Mouse (Mus musculus): ENCODE data around the gene Dock6. TPM values are rescaled to one million over a fixed set of nuclear protein-coding genes. Genes with fewer than 3 reads are reported as not detected.
"Not testable (repeated sequence)": the region's sequence is repeated elsewhere in the genome, so short reads cannot be mapped to it uniquely, and the experiment has no call there.

Dock6 gene
- total RNA-seq, 2 experiments from 2014 or later: 7.4 to 8.7 TPM

DNA sequence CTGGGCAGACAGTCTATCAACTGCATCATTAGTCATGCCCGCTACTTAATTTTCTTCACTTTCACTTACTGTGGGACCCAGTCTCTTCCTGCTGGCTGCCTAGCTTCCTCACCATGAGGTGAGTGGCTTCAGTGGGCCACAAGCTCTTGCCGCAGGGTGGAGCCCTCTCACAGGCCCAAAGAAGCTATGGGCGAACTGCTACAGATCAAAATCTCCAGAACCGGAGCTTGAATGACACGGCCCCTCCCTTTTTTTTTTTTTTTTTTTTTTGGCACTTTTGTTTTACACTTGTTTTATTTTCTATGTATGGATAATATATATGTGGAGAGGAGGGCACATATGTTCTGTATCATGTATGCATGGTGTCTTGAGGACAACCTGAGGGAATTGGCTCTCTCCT is 41.3 kb downstream of the Dock6 start:
- DNase-seq (ENCODE audit: low spot score): no peak

DNA sequence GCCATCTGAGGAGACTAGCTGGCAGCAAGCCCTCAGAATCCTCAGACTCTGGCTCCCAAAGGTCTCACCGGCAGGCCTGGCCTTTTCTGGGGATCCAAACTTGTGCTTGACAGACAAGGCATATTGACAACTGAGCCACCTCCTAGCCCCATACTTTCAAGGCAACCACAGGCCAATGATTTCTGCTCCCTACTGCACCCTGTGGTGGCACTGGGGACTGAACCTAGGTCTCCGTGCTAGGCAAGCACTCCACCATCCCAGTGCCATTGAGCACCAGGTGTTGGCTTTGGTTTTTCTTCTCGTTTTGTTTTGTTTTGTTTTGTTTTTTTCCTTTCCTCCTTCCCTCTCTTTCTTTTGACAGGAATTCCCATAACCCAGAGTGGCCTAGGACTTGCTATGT is 43.9 kb downstream of the Dock6 start:
- DNase-seq (ENCODE audit: low spot score): no peak

DNA sequence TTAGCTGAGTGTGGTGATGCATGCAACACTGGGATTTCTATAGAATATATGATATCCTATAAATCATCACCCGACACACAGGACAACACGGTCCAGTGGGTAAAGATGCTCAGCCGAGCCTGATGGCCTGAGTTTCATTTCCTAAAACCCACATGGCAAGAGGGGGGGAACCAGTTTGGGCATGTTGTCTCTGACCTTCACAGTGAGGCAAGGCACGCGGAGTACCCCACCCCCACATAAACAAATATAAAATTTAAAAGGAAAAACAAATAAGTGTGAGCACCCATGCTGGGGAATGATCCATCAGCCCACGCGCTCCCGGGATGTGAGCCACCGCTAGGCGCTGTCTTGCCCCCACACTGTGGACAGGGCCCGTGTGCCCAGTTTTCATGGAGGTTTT is 45.5 kb downstream of the Dock6 start:
- DNase-seq (ENCODE audit: low spot score): no peak

DNA sequence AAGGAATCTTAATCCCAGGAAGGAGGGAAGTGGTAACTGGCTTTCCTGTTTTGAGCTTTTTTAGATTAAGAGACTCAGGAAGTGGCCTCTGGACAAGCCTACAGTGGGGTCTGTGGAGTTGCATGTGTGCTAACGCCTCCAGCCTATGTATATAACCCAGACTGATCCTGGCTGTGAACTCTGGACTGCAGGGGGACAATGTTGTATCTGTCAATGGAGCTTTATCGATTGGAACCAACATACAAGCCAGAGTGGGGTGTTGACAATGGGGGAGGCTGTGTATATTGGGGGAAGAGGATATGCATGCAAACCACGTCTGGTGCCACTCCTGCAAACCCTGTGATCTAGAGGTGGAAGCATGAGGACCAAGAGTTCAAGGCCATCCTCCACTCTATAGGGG is 46.1 kb downstream of the Dock6 start:
- DNase-seq (ENCODE audit: low spot score): no peak

DNA sequence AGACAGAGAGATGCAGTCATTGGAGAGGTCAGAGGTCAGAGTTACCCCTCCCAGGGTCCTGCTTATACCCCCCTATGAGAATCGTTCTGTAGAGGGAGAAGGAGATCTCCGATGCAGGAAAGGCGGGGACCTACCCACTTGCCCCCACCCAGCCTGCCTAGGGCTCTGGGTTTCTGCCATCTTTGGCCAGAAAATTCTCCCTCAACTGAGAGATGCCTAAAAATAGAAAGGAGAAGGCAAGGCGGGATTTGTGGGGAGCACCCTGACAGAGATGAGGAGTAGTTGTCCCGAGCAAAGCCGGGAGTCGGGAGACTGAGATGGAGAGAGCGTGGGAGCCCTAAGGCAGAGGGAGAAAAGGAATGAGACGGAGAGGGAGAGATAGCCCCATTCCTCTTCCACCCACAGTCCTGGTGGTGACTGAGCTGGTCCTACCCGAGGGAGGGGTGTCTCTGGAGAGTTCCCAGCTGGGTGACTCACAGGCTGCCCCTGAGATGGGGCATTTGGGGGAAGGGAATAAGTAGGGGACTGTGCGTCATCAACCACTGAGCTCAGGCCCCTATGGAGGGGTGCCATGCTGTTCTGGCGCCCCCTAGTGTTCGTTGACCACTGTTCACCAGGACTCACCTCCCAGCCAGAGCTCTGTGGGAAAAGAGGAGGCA is 48.3 kb downstream of the Dock6 start:
- DNase-seq (ENCODE audit: low spot score): peak; percentile 90

DNA sequence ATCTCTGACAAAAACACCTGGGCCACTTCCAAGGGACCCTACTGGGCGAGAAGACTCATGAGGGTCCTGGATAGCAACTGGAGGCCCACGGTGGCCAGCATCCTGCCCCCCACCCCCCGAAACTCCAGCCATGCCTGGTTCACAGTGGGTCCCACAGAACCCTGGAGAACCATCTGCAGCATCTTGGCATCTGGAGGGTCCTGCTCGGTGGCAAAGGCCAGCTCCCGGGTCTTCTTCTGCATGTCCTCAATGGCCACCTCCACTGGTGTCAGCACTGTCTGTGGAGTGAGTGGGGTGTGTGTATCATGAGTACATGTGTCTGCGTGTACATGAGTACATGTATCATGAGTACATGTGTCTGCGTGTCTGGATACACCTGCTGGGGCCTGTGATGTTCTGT is 50.8 kb downstream of the Dock6 start:
- no peak for DNase-seq (ENCODE audit: low spot score)

DNA sequence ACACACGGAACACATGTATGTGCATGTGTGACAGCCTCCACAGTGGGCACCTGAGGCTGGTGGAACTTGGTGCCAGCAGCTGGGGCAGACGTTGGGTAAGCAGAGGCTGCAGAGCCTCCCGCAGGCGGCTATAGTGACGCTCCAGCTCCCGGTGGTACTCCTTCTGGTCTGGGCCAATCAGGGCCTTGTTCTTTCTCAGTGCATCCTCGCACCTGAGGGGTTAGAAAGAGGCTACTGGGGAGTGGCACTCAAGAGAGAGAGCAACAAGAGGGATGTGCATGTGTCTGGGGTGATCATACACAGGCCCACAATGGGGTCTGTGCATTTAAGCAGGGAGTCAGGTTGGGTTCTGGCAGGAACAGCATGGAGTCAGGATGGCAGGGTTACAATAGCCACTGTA is 51.3 kb downstream of the Dock6 start:
- no peak for DNase-seq (ENCODE audit: low spot score)

DNA sequence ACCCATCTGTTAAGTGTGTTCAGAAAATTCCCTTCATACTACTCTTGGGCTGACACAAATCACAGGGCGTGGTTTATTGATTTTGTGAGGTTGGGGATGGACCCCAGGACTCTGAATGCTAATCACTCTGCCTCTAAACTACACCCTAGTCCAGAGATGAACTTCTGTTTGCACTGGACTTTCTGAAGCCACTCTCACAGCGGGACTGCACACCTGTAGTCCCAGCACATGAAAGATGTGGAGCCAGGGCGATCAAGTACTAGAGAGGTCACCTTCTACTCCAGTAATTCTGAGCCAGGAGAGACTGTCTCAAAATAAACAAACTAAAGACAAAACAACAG is 53.5 kb downstream of the Dock6 start:
- DNase-seq (ENCODE audit: low spot score): no peak

DNA sequence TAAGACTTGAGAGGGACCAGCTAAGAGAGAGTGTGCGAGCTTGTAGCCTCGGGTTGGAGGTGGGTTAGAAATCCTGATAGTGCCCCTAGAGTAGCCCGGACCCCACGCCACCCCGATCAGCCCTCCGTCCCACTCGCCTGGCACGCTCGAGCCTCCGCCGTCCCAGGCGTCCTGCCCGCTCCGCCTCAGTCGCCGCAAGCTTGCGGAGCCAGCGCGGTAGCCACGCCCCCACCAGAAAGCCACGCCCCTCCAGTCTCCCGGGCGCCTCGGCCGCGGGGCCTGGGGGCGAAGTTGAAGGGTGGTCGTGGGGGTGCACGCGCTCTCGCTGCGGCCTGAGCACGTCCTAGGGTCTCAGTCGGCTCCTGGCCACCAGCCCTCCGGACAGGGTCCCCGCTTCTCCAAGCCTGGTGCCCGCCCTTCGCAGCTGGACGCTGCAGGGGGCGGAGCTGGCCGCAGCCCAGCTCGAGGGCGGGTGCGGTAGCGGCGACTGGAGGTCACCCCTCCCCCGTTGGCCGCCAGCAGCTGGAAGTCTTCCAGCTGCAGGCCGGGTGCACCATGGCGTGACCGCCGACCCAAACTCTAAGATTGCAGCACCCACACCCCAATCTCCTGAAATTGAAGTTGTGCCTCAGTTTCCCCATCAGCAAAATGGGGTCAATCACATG is 54.0 kb downstream of the Dock6 start, which contains the start of gene Kank2:
Gene Kank2 (minus strand): TSS at position 400 of the 665 bp plus-strand sequence.
- DNase-seq (ENCODE audit: low spot score): peak; percentile 91

DNA sequence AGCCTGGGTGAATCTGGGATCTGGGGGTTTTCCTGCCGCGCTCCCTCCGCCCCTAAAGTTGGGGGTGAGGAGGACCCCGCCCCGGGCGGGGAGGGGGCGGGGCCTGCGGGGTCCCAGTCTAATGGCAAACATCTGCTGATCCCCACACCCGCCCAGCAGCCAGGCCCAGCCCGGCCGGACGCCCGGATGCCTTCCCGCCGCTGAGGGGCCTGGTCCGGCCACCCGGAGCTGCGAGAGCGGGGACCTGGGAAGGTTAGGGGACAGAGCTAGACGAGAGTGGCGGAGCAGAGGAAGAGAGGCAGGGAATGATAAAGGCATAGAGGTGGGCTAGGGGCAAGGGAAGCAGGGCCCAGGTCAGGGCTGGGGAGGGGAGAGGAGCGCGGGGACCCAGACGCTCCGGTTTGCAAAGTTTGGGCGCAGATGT is 54.5 kb downstream of the Dock6 start:
- DNase-seq (ENCODE audit: low spot score): peak; percentile 66

DNA sequence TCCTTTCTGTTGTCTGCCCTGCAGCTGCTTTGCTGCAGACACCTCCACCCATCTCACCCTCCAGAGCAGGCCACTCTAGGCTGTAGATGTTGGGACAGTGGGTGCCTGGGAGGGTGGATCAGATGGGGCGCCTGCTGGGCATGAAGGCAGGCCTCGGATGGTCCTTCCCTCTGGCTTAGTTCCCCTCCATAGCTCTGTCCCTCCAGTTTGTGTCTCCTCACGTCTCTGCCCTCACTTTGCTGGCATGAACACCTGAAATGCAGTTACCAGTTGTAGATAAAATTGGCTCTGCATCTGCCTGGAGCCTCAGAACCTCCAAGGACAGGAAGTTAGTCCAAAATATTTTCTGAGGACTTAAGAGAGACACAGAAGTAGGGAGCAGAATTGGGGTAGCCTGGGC is 55.5 kb downstream of the Dock6 start:
- no peak for DNase-seq (ENCODE audit: low spot score)

DNA sequence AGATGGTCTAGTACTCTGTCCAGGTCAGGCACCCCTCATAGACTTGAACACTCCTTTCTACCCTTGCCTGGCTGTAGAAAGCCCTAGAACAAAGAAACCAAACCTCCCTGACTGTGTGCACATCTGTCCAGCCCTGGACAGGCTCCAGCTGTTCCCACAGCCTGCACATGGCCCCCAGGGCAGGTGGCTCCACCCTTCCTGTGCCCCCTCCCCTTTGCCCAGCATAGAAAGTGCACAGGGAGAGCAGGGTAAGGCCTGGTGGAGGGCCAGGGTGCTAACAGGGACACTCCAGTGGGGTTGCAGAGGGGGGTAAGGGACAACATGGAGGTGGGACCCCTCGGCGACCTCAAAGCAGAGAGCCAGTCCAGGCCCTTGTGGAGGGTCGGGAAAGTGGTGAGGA is 56.2 kb downstream of the Dock6 start:
- no peak for DNase-seq (ENCODE audit: low spot score)

DNA sequence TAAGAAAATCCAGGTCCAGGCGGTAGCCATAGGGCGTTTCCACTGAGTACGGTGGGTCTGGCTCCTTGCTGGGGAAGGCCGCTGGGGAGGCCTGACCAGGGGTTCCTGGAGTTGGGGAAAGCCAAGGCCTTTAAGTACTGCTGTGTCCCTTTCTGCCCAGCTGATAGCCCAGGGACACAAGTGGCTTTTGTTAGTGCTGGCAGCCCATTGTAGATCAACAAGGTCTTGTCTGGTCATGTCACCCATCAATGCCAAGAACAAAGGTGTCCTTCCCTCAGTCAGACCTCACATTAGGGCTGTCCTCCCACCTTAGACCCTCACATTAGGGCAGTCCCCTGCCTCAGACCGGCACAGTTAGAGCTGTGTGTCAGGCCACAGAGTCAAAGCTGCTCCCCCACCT is 56.9 kb downstream of the Dock6 start:
- no peak for DNase-seq (ENCODE audit: low spot score)

DNA sequence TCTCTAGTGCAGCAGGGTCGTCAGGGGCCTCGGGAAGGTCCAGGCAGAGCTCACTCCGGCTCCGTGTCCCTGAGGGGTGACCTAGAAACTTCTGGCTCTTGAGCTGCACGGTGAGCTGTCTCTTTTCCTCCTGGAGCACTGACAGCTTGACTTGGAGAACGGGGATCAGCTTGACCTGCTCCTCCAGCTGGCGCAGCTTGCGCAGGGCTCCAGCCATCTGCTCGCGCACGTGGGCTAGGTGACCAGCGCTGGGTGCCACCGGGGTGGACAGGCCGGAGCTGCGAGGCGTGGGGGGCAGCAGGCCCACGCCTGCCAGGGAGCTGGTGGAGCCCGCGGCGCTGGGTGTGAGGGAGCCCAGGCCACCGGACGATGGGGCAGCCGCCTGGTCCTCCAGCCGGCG is 57.5 kb downstream of the Dock6 start:
- DNase-seq (ENCODE audit: low spot score): no peak

DNA sequence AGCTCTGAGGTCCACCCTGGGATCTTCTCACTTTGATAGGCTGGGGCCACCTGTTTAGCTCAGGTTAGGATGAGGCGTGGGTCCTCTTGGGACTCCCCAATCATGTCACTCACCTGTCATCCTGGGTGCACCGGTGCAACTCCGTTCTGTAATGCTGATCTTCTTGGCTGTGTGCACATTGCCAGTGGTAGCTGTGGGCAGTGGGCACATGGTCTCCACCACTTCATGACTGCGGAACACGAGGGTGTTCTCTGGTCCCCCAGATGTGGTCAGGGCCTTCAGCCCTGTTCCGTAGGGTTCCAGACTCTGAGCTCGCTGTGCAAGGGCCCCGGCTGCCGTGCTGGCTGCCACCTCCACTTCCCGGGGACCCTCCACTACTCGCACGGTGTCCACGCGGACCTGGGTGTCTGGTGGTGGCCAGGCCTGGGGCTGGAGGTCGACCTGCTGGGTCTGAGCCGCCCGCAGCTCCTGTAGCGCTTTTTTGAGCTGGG is 58.0 kb downstream of the Dock6 start:
- DNase-seq (ENCODE audit: low spot score): no peak

DNA sequence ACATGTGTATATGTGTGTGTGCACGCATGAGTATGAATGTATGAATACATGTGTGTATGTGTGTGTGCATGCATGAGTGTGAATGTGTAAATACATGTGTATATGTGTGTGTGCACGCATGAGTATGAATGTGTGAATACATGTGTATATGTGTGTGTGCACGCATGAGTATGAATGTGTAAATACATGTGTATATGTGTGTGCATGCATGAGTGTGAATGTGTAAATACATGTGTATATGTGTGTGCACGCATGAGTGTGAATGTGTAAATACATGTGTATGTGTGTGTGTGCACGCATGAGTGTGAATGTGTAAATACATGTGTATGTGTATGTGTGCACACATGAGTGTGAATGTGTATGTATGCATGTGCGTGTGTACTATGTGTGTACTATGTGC is 58.9 kb downstream of the Dock6 start:
- DNase-seq (ENCODE audit: low spot score): not testable (repeated sequence)

DNA sequence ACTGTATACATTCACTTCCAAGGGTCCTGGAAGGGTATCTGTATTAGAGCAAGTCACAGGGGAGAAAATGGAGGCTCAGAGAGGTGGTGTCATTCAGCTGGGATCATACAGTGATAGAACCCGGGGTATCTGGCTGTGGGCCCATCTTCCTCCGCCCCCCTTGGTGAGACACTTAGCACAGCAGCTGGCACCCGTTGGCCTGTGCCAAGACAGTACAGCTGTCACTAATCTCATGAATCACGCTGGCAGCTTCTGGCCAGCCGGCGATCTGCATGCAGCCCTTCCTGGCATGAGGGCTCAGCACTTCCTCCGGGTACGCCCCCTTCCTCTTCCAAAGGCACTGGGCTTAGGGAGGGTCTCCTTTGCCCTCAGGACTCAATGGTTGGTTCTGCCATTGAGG is 59.8 kb downstream of the Dock6 start:
- DNase-seq (ENCODE audit: low spot score): peak; percentile 69

DNA sequence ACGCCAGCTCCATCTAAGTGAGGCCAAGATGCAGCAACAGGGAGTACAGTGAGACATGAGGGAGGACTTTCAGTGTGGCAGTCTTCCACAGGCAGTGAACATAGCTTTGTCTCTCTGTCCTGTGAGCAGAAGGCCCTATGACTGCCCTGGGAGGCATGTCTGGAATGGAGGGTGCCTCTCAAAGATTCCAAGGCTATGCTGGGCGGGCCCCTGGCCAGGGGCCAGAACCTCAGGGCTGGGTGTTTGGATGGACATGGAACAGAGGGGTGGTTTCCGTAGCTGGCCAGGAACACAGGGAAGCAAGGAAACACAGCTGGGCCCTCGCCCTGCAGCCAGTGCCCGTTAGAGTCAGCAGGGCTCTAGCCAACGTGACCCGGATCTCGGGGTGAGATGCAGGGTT is 60.6 kb downstream of the Dock6 start:
- peak; percentile 40 for DNase-seq (ENCODE audit: low spot score)

DNA sequence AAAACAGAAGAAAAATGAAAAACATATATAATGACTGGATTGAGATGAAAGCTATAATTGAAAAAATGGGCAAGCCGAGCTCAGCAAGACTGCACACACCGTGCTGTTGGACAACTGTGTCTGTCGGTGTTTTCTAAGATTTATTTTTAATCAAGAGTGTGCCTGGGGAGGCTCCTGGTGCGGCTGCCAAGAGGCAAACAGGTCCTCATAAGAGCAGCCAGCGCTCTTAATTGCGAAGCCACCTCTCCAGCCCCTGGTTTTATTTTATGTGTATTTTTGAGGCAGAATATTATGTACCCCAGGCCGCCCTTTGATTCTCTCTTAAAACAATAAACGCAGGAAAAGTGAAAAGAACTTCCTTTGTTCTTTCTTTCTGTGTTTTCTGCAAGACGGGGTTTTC is 64.2 kb downstream of the Dock6 start:
- DNase-seq (ENCODE audit: low spot score): no peak

DNA sequence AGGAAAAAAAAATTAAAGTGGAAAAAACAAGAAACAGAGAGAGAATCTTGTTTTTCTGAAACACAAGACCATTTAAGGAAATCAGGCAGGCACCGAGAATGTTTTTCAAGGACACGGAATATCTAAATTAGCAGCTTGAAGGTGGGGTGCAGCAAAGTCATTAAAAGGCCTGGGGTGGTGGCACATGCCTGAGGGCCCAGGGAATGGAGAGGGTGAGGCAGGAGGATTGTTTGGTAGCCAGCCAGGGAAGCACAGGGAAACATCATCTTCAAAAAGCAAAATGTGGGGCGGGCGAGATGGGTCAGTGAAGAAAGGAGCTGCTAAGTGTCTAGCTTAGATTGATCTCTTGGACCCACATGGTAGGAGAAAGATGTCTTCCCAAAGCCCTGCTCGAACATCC is 64.8 kb downstream of the Dock6 start:
- DNase-seq (ENCODE audit: low spot score): no peak

DNA sequence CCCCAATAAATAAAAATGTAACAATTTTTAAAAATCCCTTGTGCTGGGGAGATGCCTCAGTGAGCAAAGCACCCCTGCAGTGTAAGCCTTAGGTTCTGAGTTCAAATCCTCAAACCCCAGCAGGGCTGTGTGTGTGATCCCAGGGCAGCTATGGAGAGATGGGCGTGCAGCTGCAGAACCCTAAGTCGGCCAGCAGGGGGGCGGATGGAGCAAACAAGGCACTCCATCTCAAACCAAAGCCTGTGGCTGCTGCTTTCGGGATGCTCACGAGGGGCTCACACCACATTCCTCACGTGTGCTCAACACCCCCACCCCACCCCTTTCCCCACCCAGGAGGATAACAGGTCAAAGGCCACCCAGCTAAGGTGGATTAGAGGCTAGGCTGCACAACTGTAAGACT is 65.5 kb downstream of the Dock6 start:
- DNase-seq (ENCODE audit: low spot score): peak; percentile 69

DNA sequence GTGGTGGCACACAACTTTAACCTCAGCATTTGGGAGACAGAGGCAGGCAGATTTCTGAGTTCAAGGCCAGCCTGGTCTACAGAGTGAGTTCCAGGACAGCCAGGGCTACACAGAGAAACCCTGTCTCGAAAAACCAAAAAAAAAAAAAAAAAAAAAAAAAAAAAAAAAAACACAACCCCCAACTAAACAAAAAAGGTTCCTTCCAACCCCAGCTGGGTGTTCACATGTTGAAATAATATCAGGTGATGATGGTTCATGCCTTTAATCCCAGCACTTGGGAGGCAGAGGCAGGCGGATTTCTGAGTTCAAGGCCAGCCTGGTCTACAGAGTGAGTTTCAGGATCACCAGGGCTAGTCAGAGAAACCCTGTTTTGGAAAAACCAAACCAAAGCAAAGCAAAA is 66.1 kb downstream of the Dock6 start:
- DNase-seq (ENCODE audit: low spot score): not testable (repeated sequence)

DNA sequence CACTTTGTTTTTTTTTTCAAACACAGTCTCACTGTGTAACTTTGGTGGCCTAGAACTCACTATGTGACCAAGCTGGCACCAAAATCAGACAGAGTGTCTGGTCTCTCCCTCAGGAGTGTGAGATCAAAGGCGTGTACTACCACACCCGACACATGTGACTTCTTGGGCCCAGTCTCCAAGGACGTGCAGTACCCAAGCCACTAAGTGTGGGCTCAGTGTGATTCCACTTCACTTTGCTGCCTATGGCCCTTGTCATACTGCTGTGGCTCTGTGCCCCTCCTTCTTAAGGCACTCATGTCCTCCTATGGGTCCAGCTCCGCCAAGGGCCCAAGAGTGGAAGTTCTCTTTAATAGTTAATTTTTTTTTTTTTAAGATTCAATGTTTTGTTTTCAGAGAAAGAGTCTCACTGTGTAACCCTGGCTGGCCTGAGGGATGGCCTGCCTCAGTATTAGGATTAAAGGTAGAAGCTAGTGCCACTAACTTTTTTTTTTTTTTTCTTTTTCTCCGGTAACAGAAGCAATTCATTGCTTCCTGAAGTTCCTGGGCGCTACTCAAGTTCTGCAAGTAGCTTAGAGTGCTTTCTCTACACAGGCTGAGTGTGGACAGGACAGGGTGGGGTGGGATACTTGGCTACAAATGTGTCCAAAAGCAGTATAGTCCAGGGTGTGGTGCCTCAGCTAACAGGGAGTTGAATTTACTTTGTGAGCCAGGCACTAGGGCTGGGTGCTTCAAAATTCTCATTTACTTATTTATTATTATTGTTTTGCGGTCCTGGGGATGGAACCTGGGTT is 67.7 kb downstream of the Dock6 start:
- DNase-seq (ENCODE audit: low spot score): no peak

Data from gastrocnemius, adult 18-20 months (tissue).